Mouse (Mus musculus) adrenal gland, postnatal 10 days (tissue): ENCODE results near the gene Arhgap27. TPM values are rescaled to one million over a fixed set of nuclear protein-coding genes. Genes with fewer than 3 reads are reported as not detected.
"Not testable (repeated sequence)": the region's sequence is repeated elsewhere in the genome, so short reads cannot be mapped to it uniquely, and the experiment has no call there.

Experiments
- DNase-seq: peaks from one replicate; pipeline ENCODE4 v3.0.0; 2021; ENCODE audit warnings: mixed read lengths
- total RNA-seq, 2 experiments: library from RNA; stranded (reverse); gene quantifications; 2 replicates each; pipeline ENCODE4 v1.2.3; 2021

Arhgap27 gene
- total RNA-seq, 2 experiments from 2014 or later, result 23.1 to 24.5 TPM

GRCm38 (mm10) chr11:103332890-103333651 is 30.4 kb downstream of the Arhgap27 start:
- DNase-seq, result peak; percentile 24

GRCm38 (mm10) chr11:103332186-103332889 is 31.2 kb downstream of the Arhgap27 start:
- DNase-seq, result peak; percentile 89

GRCm38 (mm10) chr11:103331502-103332185 is 31.8 kb downstream of the Arhgap27 start:
- DNase-seq, result no peak

- DNase-seq, result no peak
Measured at GRCm38 (mm10) chr11:103330651-103331319, 32.7 kb downstream of the Arhgap27 start.

GRCm38 (mm10) chr11:103326950-103327349 is 36.5 kb downstream of the Arhgap27 start:
- DNase-seq, result peak; percentile 88

- DNase-seq, result peak; percentile 83
Measured at GRCm38 (mm10) chr11:103325172-103325571, 38.3 kb downstream of the Arhgap27 start.

GRCm38 (mm10) chr11:103324723-103325122 is 38.8 kb downstream of the Arhgap27 start:
- DNase-seq, result peak; percentile 19

GRCm38 (mm10) chr11:103322832-103323231 is 40.7 kb downstream of the Arhgap27 start:
- DNase-seq, result not testable (repeated sequence)

- no peak for DNase-seq
Measured at GRCm38 (mm10) chr11:103320646-103321045, 42.8 kb downstream of the Arhgap27 start.

GRCm38 (mm10) chr11:103320196-103320595 is 43.3 kb downstream of the Arhgap27 start:
- DNase-seq, result no peak

GRCm38 (mm10) chr11:103318042-103318441 is 45.5 kb downstream of the Arhgap27 start:
- no peak for DNase-seq

- no peak for DNase-seq
Measured at GRCm38 (mm10) chr11:103315379-103315778, 48.1 kb downstream of the Arhgap27 start.

- no peak for DNase-seq
Measured at GRCm38 (mm10) chr11:103314736-103315374, 48.6 kb downstream of the Arhgap27 start.

GRCm38 (mm10) chr11:103313542-103313941 is 50.0 kb downstream of the Arhgap27 start:
- no peak for DNase-seq

GRCm38 (mm10) chr11:103312655-103313255 is 50.7 kb downstream of the Arhgap27 start:
- no peak for DNase-seq

GRCm38 (mm10) chr11:103311960-103312611 is 51.4 kb downstream of the Arhgap27 start:
- DNase-seq, result peak; percentile 83

- no peak for DNase-seq
Measured at GRCm38 (mm10) chr11:103309956-103310574, 53.4 kb downstream of the Arhgap27 start.

GRCm38 (mm10) chr11:103307910-103308309 is 55.6 kb downstream of the Arhgap27 start:
- DNase-seq, result peak; percentile 53

GRCm38 (mm10) chr11:103304525-103304924 is 59.0 kb downstream of the Arhgap27 start:
- no peak for DNase-seq

- no peak for DNase-seq
Measured at GRCm38 (mm10) chr11:103294772-103295171, 68.7 kb downstream of the Arhgap27 start.
